Mouse (Mus musculus) neural tube, embryonic 12.5 days (tissue): ENCODE data around the gene Ccdc24. TPM values are rescaled to one million over a fixed set of nuclear protein-coding genes. Genes with fewer than 3 reads are reported as not detected.

ENCODE experiments used
- ATAC-seq: fragments of 200-750 bp; cut with Nextera tagmentation; 2 replicates; pipeline ENCODE4 v1.8.0; 2017; ENCODE audit warnings: low read depth, mild to moderate bottlenecking, moderate TSS enrichment, moderate library complexity; ENCODE audit not compliant: low FRiP score
- H3K27ac ChIP-seq: fragments of 300-500 bp; sonication (generic); 2 replicates; pipeline ENCODE4 v1.5.1; 2016
- H3K27me3 ChIP-seq: fragments of 300-500 bp; sonication (generic); replicated peaks from 2 replicates; pipeline ENCODE4 v1.6.1; 2016; ENCODE audit warnings: mild to moderate bottlenecking
- H3K36me3 ChIP-seq: fragments of 300-500 bp; sonication (generic); 2 replicates; pipeline ENCODE4 v1.6.1; 2016; ENCODE audit warnings: mild to moderate bottlenecking
- H3K4me1 ChIP-seq: fragments of 300-500 bp; sonication (generic); 2 replicates; pipeline ENCODE4 v1.6.1; 2016
- H3K4me2 ChIP-seq: fragments of 300-500 bp; sonication (generic); replicated peaks from 2 replicates; pipeline ENCODE4 v1.6.1; 2016; ENCODE audit warnings: mild to moderate bottlenecking
- H3K4me3 ChIP-seq: fragments of 300-500 bp; sonication (generic); 2 replicates; pipeline ENCODE4 v1.5.1; 2016
- H3K9ac ChIP-seq: fragments of 300-500 bp; sonication (generic); 2 replicates; pipeline ENCODE4 v1.6.1; 2016; ENCODE audit warnings: mild to moderate bottlenecking
- H3K9me3 ChIP-seq: fragments of 300-500 bp; sonication (generic); 2 replicates; pipeline ENCODE4 v1.6.1; 2016; ENCODE audit warnings: mild to moderate bottlenecking
- WGBS: fragments of 180-500 bp; shearing (Covaris S2); methylation state at CpG from one replicate; pipeline ENCODE4 v1.1.7; 2016; 5-methylcytosine and 5-hydroxymethylcytosine counted together
- polyA plus RNA-seq: library from polyadenylated mRNA; unstranded; fragments of >200 nt; fragmentation: Nextera tagmentation; extraction: Ambion mirVana; gene quantifications from 2 replicates; pipeline ENCODE4 v1.2.1, GENCODE M21; 2016

Gene Ccdc24
- polyA plus RNA-seq, result 1.4 and 2.7 TPM in 2 replicates

- 8% methylated on average over 14 of the region's 14 CpGs for WGBS
- H3K27me3 ChIP-seq, result no peaks in the 10 kb centered on the region; the same call in 1 of the 2 replicates
- H3K4me1 ChIP-seq, result peaks cover 15% of the 10 kb centered on the region
- peaks cover 41% of the 10 kb centered on the region for H3K36me3 ChIP-seq
- H3K4me3 ChIP-seq, result no peak within 1 kb of the TSS
- ATAC-seq, result 0 out of 2 replicates have a peak, but pooled peaks have one; percentile 30
- H3K4me2 ChIP-seq, result peak within 1 kb of the TSS; percentile 47
- no peak within 1 kb of the TSS for H3K27ac ChIP-seq
- peak within 1 kb of the TSS; percentile 18; the same call in 1 of the 2 replicates for H3K9ac ChIP-seq
- H3K9me3 ChIP-seq, result no peaks in the 10 kb centered on the region
These were observed at the start of gene Ccdc24 for GRCm38 (mm10) chr4:117872471-117872886. Gene Ccdc24 (minus strand): TSS chr4:117872557.

GRCm38 (mm10) chr4:117921358-117921757 is 49.0 kb upstream of the Ccdc24 start:
- no peak overlapping the region for H3K9ac ChIP-seq
- H3K4me1 ChIP-seq, result peaks cover 2% of the 10 kb centered on the region
- no peak for ATAC-seq
- WGBS, result 91% methylated on average over 2 of the region's 2 CpGs
- no peak overlapping the region for H3K4me3 ChIP-seq
- H3K9me3 ChIP-seq, result no peaks in the 10 kb centered on the region
- no peaks in the 10 kb centered on the region for H3K36me3 ChIP-seq
- no peak overlapping the region for H3K4me2 ChIP-seq
- H3K27ac ChIP-seq, result no peak overlapping the region
- H3K27me3 ChIP-seq, result peaks cover 21% of the 10 kb centered on the region

- H3K4me2 ChIP-seq, result no peak overlapping the region
- WGBS, result 87% methylated on average over 5 of the region's 5 CpGs
These were observed 46.4 kb upstream of the Ccdc24 start for GRCm38 (mm10) chr4:117918762-117919161.

GRCm38 (mm10) chr4:117918261-117918660 is 45.9 kb upstream of the Ccdc24 start:
- no peak for ATAC-seq
- WGBS, result 87% methylated on average over 3 of the region's 3 CpGs
- no peak overlapping the region for H3K9ac ChIP-seq

More at GRCm38 (mm10) chr4:117918762-117919161, 46.4 kb upstream of the Ccdc24 start:
- no peak for ATAC-seq
- Histone ChIP-seq H3K27ac (no peak overlapping the region), H3K9ac (no peak overlapping the region), H3K36me3 (no peaks in the 10 kb centered on the region), H3K27me3 (peaks cover 8% of the 10 kb centered on the region; the same call in 1 of the 2 replicates), H3K9me3 (no peaks in the 10 kb centered on the region), H3K4me3 (no peak overlapping the region), H3K4me1 (peaks cover 11% of the 10 kb centered on the region)

GRCm38 (mm10) chr4:117917847-117918246 is 45.5 kb upstream of the Ccdc24 start:
- ATAC-seq, result no peak
- H3K4me1 ChIP-seq, result peaks cover 21% of the 10 kb centered on the region
- H3K4me3 ChIP-seq, result no peak overlapping the region
- H3K27me3 ChIP-seq, result peaks cover 5% of the 10 kb centered on the region; the same call in 1 of the 2 replicates
- no peak overlapping the region for H3K4me2 ChIP-seq
- H3K9me3 ChIP-seq, result no peaks in the 10 kb centered on the region
- WGBS, result 91% methylated on average over 4 of the region's 4 CpGs
- no peaks in the 10 kb centered on the region for H3K36me3 ChIP-seq
- H3K27ac ChIP-seq, result no peak overlapping the region
- H3K9ac ChIP-seq, result no peak overlapping the region

More at GRCm38 (mm10) chr4:117918261-117918660, 45.9 kb upstream of the Ccdc24 start:
- Histone ChIP-seq H3K27me3 (peaks cover 8% of the 10 kb centered on the region; the same call in 1 of the 2 replicates), H3K9me3 (no peaks in the 10 kb centered on the region), H3K36me3 (no peaks in the 10 kb centered on the region), H3K27ac (no peak overlapping the region), H3K4me2 (no peak overlapping the region), H3K4me1 (peaks cover 16% of the 10 kb centered on the region), H3K4me3 (no peak overlapping the region)

- Histone ChIP-seq H3K27me3 (0 out of 2 replicates have a peak, but pooled peaks cover under 1% of the 10 kb centered on the region), H3K4me3 (no peak overlapping the region), H3K36me3 (no peaks in the 10 kb centered on the region), H3K4me1 (peaks cover 25% of the 10 kb centered on the region), H3K9ac (no peak overlapping the region), H3K27ac (no peak overlapping the region), H3K4me2 (no peak overlapping the region), H3K9me3 (no peaks in the 10 kb centered on the region)
- WGBS, result 92% methylated on average over 4 of the region's 4 CpGs
- no peak for ATAC-seq
These were observed 45.0 kb upstream of the Ccdc24 start for GRCm38 (mm10) chr4:117917402-117917801.

- Histone ChIP-seq H3K4me2 (peak overlapping the region; percentile 100; the same call in 1 of the 2 replicates), H3K27me3 (no peaks in the 10 kb centered on the region), H3K27ac (no peak overlapping the region), H3K4me1 (peaks cover 34% of the 10 kb centered on the region), H3K36me3 (peaks cover 8% of the 10 kb centered on the region), H3K9ac (no peak overlapping the region), H3K9me3 (no peaks in the 10 kb centered on the region), H3K4me3 (no peak overlapping the region)
- WGBS, result 87% methylated on average over 5 of the region's 5 CpGs
- no peak for ATAC-seq
These were observed 44.0 kb upstream of the Ccdc24 start for GRCm38 (mm10) chr4:117916386-117916785.

GRCm38 (mm10) chr4:117915489-117916105 is 43.2 kb upstream of the Ccdc24 start:
- Histone ChIP-seq H3K4me1 (peaks cover 34% of the 10 kb centered on the region), H3K9ac (peak overlapping the region; percentile 29; the same call in 1 of the 2 replicates), H3K9me3 (no peaks in the 10 kb centered on the region), H3K4me3 (peak overlapping the region; percentile 84), H3K27me3 (no peaks in the 10 kb centered on the region), H3K4me2 (peak overlapping the region; percentile 100), H3K27ac (no peak overlapping the region), H3K36me3 (peaks cover 14% of the 10 kb centered on the region)
- 0 out of 2 replicates have a peak, but pooled peaks have one; percentile 12 for ATAC-seq
- 6% methylated on average over 19 of the region's 19 CpGs for WGBS

- H3K9me3 ChIP-seq, result no peaks in the 10 kb centered on the region
- H3K4me3 ChIP-seq, result peak within 1 kb of the TSS; percentile 84
- H3K4me2 ChIP-seq, result peak within 1 kb of the TSS; percentile 100
- H3K27ac ChIP-seq, result no peak within 1 kb of the TSS
- peaks cover 38% of the 10 kb centered on the region for H3K4me1 ChIP-seq
- H3K36me3 ChIP-seq, result peaks cover 14% of the 10 kb centered on the region
- under 1% methylated on average over 61 of the region's 61 CpGs for WGBS
- ATAC-seq, result peak; percentile 95
- H3K27me3 ChIP-seq, result no peaks in the 10 kb centered on the region
- peak within 1 kb of the TSS; percentile 90 for H3K9ac ChIP-seq
These were observed 42.5 kb upstream of the Ccdc24 start, which contains the start of gene Ipo13 for GRCm38 (mm10) chr4:117914591-117915442. Gene Ipo13 (minus strand): TSS chr4:117914999.

GRCm38 (mm10) chr4:117914031-117914430 is 41.7 kb upstream of the Ccdc24 start:
- Histone ChIP-seq H3K27me3 (no peaks in the 10 kb centered on the region), H3K27ac (no peak overlapping the region), H3K36me3 (peaks cover 14% of the 10 kb centered on the region), H3K4me1 (peaks cover 46% of the 10 kb centered on the region), H3K9me3 (no peaks in the 10 kb centered on the region), H3K4me3 (peak overlapping the region; percentile 84), H3K9ac (peak overlapping the region; percentile 90), H3K4me2 (peak overlapping the region; percentile 100)
- WGBS, result 19% methylated on average over 8 of the region's 8 CpGs
- no peak for ATAC-seq

- no peak for ATAC-seq
- H3K9me3 ChIP-seq, result no peaks in the 10 kb centered on the region
- H3K4me3 ChIP-seq, result peak overlapping the region; percentile 84
- peak overlapping the region; percentile 100 for H3K4me2 ChIP-seq
- peaks cover 52% of the 10 kb centered on the region for H3K4me1 ChIP-seq
- no peaks in the 10 kb centered on the region for H3K27me3 ChIP-seq
- H3K9ac ChIP-seq, result peak overlapping the region; percentile 90; the same call in 1 of the 2 replicates
- no peak overlapping the region for H3K27ac ChIP-seq
- H3K36me3 ChIP-seq, result peaks cover 14% of the 10 kb centered on the region
- WGBS, result 56% methylated on average over 3 of the region's 3 CpGs
These were observed 41.1 kb upstream of the Ccdc24 start for GRCm38 (mm10) chr4:117913421-117913820.
